Mouse (Mus musculus) cerebellum, adult 18-20 months (tissue): ENCODE data around the gene Slc24a3.

ENCODE experiments used
- DNase-seq, 2 experiments: peaks; one replicate each; pipeline ENCODE4 v3.0.0; 2021

The Slc24a3 gene

DNA sequence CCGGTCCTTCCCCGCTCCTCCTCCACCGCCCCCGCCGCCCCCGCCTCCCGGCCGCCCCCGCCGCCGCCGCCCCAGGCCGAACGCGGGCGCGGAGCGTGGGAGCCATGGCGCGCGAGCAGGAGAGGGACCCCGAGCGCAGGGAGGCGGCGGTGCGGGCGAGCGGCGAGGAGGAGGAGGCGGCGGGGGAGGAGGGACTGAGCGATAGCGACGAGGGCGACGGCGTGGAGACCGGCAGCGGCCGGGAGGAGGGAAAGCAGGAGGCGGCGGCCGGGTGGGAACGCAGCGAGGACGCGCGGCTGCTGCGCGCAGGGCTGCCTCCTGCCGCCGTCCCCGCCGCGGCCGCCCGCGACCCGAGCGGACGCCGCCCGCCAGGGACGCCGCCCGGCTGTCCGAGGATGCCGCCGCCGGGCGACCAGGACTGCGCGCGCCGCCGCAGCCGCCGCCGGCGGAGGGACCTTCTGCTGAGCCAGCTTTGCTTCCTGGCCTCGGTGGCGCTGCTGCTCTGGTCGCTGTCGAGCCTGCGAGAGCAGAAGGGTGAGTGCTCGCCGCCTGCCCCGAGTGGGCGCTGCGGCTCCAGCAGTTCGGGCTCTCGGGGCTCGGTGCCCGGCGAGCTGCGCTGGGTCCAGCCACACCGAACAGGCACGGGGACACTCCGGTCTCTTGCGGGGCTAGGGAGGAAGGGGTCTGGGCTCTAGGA lies at the start of gene Slc24a3:
Gene Slc24a3, plus strand, starts transcription at position 91 of the 697 bp plus-strand sequence.
- DNase-seq, result peak; percentile 86

DNA sequence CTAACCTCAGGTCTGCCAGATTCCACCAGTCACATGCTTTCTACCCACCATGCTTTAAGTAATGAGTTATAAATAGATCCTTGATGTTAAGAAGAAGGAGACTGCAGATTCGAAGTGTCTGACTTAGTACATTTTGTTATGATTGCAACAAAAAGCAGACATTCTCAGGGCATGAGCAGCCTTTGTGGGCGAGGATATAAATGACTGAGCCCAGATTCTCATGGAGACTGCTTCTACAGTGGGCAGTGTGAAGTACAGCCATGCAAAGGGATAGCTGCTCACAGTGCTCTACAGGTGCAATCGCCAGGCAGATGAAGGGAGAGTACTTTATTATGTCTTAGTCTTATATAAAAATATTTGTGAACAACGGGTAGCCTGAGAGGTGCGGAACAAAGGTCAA lies 49.8 kb upstream of the Slc24a3 start:
- no peak for DNase-seq

DNA sequence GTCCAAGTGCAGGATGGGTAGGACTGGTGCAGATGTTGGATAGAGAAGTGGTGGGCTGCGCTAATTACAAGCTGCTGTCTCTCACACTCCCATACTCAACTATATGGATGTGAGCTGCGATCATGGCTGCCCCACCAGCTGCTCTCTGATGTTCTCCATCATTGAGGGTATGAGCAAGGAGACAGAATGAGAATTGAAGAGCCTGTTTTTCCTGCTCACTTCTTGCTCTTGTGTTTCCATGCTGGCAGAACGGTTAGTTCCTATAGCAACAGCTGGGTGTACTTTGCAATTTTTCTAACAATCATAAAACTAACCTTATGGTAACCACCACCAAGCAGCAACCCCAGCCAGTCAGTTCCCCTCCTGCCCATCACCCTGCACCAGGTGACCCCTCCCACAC lies 39.8 kb upstream of the Slc24a3 start:
- no peak for DNase-seq

- no peak for DNase-seq
These were observed 30.8 kb upstream of the Slc24a3 start for GRCm38 (mm10) chr2:145136625-145137291.

DNA sequence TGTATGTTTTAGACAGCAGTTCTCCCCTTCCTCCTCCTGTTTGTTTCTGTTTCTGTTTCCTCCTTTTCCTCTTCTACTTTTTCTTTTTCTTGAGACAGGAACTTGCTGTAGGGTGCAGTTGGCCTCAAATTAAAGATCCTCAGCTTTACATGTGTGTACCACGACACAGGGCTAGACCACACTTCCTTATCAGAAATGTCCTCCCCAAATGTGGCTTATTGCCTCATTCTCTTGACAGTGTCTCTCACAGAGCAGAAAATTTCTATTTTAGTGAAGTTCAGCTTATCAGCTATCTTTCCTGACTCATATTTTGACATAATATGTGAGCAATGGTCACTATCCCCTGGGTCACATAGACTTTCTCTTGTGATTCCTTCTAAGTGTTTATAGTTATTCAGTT lies 17.1 kb upstream of the Slc24a3 start:
- DNase-seq, result no peak

- no peak for DNase-seq
These were observed 16.7 kb upstream of the Slc24a3 start for GRCm38 (mm10) chr2:145150821-145151220.

GRCm38 (mm10) chr2:145152281-145152680 lies 15.3 kb upstream of the Slc24a3 start:
- no peak for DNase-seq

DNA sequence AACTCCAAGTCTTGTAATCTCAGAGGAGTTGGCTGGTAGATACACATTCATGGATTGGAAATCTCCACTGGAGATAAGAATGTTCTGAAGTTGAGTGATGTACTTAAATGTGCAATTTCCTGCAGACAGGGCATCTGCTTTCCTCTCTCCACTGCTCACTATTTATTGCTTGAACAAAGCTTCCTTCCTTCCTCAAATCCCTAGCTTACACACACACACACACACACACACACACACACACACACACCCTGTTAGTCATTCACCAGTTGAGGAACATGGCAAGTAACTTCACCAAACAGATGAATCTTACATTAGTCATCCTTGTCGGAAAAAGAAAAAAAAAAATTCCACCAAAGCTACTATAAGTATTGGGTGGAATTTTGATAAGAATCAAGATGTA lies 8.6 kb upstream of the Slc24a3 start:
- no peak for DNase-seq

- peak; percentile 85 to 90 for DNase-seq
These were observed 6.4 kb upstream of the Slc24a3 start for GRCm38 (mm10) chr2:145161046-145161700.

- DNase-seq, result no peak
These were observed 3.5 kb upstream of the Slc24a3 start for GRCm38 (mm10) chr2:145164086-145164485.

DNA sequence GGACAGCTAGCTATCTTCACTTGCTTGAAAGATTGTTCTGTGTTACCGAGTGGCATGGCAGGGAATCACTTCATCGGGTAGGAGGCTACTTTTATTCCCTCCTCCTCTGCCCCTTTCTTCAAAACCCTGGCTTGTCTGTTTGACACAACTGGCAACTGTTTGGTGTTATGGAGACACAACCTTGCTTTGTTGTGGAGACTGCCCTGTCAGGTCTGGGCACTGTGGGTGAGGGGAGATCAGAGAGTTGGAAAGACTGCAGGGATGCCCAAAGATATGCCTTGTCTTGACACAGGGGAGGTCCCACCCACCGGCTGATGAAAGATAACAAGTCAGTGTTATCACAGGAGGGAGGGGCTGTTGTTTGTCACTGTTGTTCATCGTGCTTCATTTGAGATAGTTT lies 3.0 kb upstream of the Slc24a3 start:
- no peak for DNase-seq

GRCm38 (mm10) chr2:145165076-145165475 lies 2.5 kb upstream of the Slc24a3 start:
- DNase-seq, result no peak

GRCm38 (mm10) chr2:145165854-145166253 lies 1.7 kb upstream of the Slc24a3 start:
- DNase-seq, result no peak

GRCm38 (mm10) chr2:145167051-145167663 lies 397 bp upstream of the Slc24a3 start:
- DNase-seq, result peak; percentile 50 to 59

- DNase-seq, result peak in 1 of 2 experiments; percentile 22
These were observed 934 bp downstream of the Slc24a3 start for GRCm38 (mm10) chr2:145168405-145168971.

GRCm38 (mm10) chr2:145172978-145173655 lies 5.6 kb downstream of the Slc24a3 start:
- DNase-seq, result no peak

GRCm38 (mm10) chr2:145175036-145175435 lies 7.5 kb downstream of the Slc24a3 start:
- DNase-seq, result no peak

- DNase-seq, result no peak
These were observed 14.9 kb downstream of the Slc24a3 start for GRCm38 (mm10) chr2:145182410-145182809.

GRCm38 (mm10) chr2:145188828-145189227 lies 21.3 kb downstream of the Slc24a3 start:
- no peak for DNase-seq

DNA sequence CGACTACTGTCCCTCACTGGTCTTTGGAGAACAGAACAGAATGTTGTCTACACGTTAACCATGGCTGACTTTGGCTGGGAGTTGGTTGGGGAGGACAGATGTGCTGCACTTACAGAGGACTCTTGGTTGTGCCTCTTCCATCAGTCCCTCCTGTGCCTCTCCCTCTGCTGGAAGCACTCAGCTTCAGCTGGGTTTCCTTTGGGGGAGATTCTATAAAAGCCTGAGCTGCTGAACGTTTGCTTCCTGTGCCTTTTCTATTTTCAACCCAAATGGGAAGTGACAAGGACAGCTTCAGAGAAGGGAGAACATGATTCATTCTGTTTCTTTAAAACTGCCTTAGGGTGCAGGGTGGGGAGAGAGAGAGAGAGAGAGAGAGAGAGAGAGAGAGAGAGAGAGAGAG lies 28.5 kb downstream of the Slc24a3 start:
- no peak for DNase-seq

GRCm38 (mm10) chr2:145196501-145197042 lies 29.0 kb downstream of the Slc24a3 start:
- no peak for DNase-seq

- DNase-seq, result no peak
These were observed 29.5 kb downstream of the Slc24a3 start for GRCm38 (mm10) chr2:145197076-145197475.
